Mouse (Mus musculus) right cerebral cortex, adult 18-20 months (tissue): ENCODE data around the gene Spata13.

ENCODE experiments used
- DNase-seq: peaks from one replicate; pipeline ENCODE4 v3.0.0; 2022; ENCODE audit warnings: mixed read lengths

Gene Spata13

GRCm38 (mm10) chr14:60682361-60683023 lies 48.7 kb downstream of the Spata13 start:
- DNase-seq: no peak

DNA sequence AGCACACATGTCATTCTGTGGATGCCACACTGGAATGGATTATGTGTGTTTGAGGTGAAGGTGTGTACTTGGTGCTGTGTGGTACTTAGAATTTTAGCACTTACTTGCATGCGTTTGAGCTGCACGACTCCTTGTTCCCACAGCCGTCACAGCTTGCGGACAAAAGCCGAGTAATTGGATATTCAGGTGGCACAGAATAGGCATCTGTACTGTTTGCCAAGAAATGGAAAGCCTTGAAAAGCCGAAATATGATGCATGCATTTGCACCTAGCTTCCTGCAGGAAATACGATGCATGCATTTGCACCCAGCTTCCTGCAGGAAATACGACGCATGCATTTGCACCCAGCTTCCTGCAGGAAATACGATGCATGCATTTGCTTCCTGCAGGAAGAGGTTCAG lies 50.2 kb downstream of the Spata13 start:
- DNase-seq: no peak

GRCm38 (mm10) chr14:60686733-60687132 lies 52.9 kb downstream of the Spata13 start:
- DNase-seq: no peak

GRCm38 (mm10) chr14:60687241-60687640 lies 53.4 kb downstream of the Spata13 start:
- DNase-seq: no peak

- DNase-seq: peak; percentile 54
These were observed 54.9 kb downstream of the Spata13 start for GRCm38 (mm10) chr14:60688509-60689205.

GRCm38 (mm10) chr14:60689768-60690167 lies 56.0 kb downstream of the Spata13 start:
- no peak for DNase-seq

GRCm38 (mm10) chr14:60690631-60691030 lies 56.8 kb downstream of the Spata13 start:
- no peak for DNase-seq

GRCm38 (mm10) chr14:60693122-60693536 lies 59.3 kb downstream of the Spata13 start:
- peak; percentile 76 for DNase-seq

DNA sequence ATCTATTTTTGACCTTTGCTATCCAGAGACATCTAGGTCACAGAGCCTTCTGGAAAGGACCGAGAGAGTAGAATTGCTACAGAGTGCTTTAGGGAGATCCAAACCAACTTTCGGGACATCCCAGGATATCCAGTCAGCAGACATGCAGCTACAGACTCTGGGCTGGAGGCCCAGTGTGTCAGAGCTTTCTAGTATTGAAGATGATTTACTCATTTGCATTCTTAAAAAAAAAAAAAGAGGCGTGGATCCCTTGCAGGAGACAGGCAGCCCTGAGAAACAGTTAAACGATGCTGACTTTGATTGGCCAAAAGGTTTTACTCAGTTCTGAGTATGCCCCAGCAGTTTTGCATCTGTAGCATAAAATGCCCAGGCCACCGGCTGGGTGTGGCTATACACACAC lies 59.9 kb downstream of the Spata13 start:
- DNase-seq: no peak

GRCm38 (mm10) chr14:60694215-60694997 lies 60.6 kb downstream of the Spata13 start:
- peak; percentile 43 for DNase-seq

DNA sequence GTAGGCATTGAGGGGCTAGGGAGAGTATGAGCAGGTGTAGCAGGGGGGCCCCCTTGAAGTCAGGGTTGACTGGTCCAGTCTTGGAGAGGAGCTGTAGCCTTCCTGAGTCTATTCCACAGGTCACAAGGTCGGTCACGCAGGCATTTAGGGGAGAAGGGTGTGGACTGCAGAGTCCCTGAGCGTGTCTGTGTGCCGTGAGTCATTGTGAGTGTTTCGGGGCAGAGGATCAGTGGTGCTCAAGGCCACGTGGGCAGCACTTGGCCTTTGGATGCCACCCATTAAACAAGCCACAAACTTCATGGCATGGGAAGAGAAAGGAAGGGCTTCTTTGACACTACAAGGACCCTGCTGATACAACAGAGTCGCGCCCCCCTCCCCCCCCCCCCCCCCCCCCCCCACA lies 63.5 kb downstream of the Spata13 start:
- DNase-seq: no peak

DNA sequence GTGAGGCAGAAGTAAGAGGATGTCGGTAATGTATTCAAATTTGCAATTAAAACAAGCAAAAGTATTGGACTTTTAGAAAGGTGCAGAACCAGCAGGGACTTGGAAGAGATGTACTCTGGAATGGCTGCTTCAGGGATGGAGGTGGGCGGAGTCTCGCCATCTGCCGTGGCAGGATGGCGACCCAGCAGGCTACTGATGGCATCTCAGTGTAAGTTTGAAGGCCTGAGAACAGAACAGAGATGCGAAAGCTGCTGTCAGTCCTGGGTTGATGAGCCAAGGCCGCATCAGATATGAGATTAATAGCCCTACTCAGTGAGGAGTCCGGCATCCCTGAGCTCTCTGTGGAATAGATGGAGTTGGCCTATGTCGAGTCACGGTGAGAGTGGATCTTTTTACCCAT lies 65.2 kb downstream of the Spata13 start:
- no peak for DNase-seq

DNA sequence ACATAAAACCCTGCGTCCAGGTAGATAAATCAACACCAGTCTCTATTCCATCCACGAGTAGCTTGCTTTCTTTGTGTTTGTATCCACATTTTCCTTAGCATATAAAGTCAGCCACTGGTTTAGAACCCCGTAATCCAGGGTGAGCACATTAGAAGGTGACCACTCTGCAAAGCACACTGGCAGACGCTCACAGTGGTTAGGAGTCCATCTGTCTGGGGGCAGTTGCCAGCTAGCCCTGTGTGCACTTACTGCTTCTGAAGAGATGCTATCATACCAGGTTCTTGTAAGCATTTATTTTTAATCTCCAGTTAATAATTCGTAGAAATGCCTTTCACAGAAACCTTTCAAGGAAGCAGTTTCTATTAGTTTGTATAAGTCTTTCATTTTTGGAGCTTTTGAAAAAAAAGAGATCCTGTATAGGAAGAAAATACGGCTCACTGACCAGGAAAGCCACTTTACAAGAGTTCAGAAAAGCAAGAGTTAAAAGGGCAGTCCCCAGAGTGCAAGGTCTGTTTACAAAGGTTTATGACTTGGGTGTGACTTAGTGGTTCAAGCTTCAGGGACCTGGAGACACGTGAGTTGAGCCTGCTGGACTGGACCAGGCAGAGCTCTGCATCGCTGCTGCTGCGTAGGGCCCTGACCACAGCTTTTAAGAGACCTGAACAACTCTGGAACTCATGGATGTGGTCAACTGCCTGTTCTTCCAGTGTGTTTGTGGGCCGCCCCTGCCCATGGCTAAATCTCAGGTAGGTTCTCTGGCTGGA lies 68.8 kb downstream of the Spata13 start:
- no peak for DNase-seq

GRCm38 (mm10) chr14:60704510-60704909 lies 70.7 kb downstream of the Spata13 start:
- no peak for DNase-seq

- peak; percentile 76 for DNase-seq
These were observed 71.2 kb downstream of the Spata13 start for GRCm38 (mm10) chr14:60704961-60705360.

- peak; percentile 31 for DNase-seq
These were observed 75.4 kb downstream of the Spata13 start for GRCm38 (mm10) chr14:60709192-60709591.

- DNase-seq: no peak
These were observed 75.9 kb downstream of the Spata13 start for GRCm38 (mm10) chr14:60709749-60710148.

- DNase-seq: no peak
These were observed 77.4 kb downstream of the Spata13 start for GRCm38 (mm10) chr14:60711161-60711560.

GRCm38 (mm10) chr14:60711590-60712288 lies 77.9 kb downstream of the Spata13 start:
- no peak for DNase-seq

- no peak for DNase-seq
These were observed 78.6 kb downstream of the Spata13 start for GRCm38 (mm10) chr14:60712289-60712830.

DNA sequence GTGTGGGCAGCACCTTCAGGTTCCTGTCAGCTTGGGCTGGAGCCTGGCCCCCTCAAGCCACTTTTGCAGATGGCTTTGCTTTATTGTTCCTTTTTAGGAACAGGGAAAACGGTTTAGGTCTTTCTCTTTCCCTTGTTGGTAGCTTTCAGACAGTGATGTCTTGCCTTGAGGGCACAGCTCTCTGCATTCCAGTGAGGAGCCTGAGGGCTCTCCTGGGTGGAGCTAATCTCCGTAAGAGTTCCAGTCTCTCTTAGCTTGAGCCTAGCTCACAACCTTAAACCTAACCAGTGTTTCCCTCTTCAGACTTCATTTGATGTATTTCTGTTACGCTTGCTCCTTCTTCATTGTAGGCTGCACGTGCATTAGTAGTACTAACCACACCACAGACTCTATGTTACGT lies 81.9 kb downstream of the Spata13 start:
- DNase-seq: no peak

GRCm38 (mm10) chr14:60721304-60721703 lies 87.5 kb downstream of the Spata13 start:
- DNase-seq: no peak
